Mouse (Mus musculus) monocyte, adult 2 months (primary cell): ENCODE data around the gene Znrd1as.

ENCODE experiments used
- DNase-seq, 2 experiments: peaks; one replicate each; pipeline ENCODE4 v3.0.0; 2022; ENCODE audit warnings: low spot score in 2 of 2, low read depth in 1 of 2

The Znrd1as gene

DNA sequence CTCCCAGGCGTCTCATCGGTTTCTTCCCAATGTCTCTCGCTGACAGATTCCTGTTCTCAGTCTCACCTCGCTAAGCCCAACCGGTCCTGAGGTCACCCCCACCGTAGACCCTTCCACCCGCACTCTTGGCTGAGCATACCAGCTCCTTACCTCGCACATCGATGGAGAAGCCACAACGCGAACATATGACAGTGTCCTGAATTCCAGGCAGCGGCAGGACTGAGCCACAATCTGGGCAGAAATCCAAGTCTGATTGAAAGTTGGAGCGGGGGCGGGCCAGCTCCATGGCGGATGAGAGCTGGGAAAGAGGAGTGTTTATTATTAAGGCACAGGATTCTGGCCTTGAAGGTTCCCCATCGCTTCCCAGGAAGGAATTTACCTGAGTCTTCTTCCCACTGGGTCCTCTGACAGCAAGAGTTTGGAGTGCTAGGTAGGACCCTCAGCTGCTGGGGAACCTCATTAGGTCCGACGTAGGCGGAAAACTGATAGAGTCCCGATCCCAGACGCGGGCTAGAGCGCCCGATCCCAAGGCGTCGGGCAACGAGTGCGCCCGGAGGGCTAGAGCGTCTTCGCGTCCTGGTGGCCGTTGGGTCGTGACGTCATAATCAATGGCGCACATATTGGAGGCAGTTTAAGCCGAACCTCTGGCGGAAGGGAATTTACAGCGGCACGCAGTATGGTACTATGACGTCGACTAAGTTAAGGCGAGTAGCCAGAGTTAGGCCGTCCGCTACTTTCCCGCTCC lies at the start of gene Znrd1as, which contains the start of gene Znrd1:
Znrd1as (plus strand) TSS at position 594 of the 745 bp plus-strand sequence.
Znrd1 (minus strand) TSS at position 561 of the 745 bp plus-strand sequence.
- DNase-seq: peak; percentile 82 to 88

DNA sequence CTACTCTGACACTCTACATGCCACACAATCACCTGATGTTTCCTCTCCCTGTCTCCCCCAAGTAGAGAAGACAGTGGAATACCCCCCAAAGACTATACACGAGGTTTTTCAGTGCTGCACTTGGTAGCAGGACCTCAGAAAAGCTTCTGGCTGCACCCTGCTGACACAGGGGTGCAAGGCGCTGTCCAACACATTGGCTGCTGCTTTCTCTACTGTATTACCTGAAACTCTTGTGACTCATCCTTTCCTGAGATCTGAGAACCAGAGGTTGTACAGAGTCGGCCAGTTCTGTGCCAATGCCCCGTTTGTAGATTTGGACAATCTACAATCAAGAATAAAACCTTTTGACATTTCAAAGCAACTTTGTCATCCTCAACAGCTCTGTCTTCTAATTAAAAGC lies 48.6 kb upstream of the Znrd1as start:
- no peak for DNase-seq

DNA sequence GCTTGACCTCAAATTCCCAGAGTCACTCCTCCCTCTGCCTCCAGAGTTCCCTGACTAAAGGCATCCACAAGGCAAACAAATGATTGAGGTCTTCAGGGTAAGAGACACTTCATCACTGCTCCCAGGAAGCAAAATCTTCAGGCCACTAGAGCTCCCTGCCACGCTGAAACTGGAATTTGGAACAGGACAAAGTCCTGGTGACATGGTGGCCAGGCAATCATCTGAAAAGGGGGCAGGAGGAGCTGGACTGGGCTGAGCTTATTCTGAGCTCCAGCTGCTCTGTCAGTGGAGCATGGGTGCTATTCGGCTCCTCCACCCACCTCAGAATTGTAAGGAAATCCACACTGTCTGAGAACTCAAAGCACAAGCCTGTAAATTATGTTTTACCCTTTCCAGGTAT lies 46.4 kb upstream of the Znrd1as start:
- DNase-seq: no peak

DNA sequence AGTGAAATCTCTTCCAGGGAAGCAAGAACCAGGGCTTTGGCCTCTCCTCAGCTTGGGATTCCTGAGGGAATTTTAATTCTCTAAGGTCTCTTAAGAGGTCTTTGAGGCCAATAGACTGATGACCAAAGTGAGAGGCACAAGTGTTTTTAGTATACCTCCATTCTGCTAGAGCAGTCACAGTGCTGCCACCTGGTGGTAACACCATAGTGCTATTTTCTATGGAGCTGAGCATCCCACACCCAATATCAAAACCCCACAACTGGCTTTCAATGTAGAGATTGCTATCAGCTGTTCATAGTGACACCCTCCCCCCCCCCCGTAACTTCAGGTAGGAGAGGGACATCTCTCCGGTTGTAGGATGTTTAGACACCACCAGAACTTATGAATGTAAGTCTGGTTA lies 44.3 kb upstream of the Znrd1as start:
- peak in 1 of 2 experiments; percentile 19 for DNase-seq

DNA sequence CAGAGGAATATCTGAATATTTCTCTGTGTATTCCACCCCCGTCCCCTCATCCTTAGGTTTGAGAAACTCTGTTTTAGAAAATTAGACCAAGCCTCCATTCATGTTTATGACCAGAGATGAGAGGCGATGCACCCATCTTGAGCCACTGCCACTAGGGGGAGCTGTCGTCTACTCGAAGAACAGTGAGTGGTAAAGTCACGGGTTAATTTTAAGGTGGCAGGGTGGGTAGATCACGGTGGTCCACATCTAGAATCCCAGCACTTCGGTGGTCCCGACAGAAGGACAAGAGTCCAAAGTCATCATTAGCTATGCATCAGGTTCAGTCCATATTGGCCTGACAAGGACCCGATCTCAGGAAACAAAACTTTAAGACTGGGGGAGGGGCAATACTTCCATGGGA lies 43.3 kb upstream of the Znrd1as start:
- DNase-seq: no peak

DNA sequence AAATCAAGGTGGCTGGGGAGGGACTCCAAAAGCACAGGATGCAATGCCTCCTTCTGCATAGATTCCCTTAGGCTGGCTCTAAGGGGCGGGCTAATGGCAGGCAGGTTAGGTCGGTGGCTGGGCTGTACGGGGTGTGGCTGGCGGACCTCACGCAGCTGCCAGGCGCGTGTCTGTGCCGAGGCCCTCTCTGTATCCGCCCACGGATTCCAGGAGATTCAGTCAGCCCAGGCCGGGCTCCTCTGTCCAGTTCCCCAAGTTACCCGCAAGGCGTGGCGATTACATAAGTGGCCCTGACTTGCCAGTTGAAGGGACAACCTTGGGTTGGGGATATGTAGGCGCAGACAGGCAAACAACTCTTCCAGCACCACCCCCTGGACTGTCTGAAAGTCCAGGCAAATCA lies 38.2 kb upstream of the Znrd1as start:
- no peak for DNase-seq

DNA sequence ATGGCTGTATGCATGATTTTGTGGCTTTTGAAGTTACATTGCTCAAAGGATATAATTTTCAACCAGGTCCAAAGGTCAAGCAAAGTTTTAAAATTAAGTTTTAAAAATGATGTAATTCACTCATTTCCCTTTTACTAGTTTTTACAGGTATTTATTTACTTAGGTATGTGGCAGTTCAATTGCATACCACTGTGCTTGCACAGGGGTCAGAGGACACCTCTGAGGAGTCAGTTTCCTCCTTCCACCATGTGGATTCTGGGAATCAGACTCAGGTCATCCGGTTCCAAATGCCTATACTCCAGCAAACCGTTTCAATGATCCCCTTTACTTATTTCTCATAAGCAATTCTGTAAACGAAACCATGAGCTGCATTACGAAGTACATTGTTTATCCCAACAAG lies 35.7 kb upstream of the Znrd1as start:
- no peak for DNase-seq

DNA sequence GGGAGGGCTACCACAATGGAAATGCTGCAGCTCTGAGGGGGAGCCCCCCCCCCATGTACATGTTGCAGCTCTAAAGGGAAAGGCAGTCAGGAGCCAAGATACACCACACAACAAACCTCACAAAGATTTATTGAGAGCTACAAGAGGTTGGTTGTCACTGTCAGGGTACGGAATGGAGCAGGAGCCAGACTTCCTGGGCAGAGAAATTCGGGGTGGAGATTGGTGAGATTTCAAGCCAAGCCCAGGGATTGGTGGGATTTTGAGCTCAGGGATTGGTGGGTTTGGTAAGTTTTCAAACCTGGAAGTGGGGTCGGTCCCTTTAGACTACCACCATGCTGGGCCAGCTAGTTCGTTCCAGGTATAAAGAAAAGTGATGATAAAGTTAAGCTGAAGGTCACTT lies 34.9 kb upstream of the Znrd1as start:
- no peak for DNase-seq

DNA sequence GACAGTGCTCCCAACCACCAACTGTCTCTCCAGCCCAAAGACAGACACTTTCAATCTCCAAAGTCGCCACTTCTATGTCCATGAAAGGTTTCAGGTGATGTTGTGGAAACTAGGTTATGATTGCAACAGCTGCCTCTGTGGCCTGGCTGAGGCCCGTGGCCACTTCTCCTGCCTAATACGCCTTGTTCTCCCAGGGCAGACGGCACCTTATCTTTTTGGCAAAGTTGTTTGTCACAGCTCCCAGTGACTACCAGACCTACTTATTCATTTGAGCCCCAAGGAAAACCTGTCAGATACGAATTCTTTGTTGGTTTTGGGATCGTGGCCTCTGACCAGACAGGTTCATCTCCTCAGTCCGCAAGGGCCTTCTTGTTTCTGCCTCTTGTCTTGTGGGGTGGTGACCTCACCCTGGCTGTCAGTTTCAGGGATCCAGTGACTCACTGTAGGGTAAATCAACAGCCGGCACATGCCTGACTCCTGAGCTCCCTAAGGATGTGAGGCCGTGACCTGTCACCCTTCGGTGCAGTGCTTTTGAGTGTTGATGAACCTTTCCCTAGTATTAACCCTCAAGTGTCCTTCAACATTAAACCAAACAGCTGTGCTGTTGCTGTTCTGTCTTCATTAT lies 30.8 kb upstream of the Znrd1as start:
- DNase-seq: no peak

DNA sequence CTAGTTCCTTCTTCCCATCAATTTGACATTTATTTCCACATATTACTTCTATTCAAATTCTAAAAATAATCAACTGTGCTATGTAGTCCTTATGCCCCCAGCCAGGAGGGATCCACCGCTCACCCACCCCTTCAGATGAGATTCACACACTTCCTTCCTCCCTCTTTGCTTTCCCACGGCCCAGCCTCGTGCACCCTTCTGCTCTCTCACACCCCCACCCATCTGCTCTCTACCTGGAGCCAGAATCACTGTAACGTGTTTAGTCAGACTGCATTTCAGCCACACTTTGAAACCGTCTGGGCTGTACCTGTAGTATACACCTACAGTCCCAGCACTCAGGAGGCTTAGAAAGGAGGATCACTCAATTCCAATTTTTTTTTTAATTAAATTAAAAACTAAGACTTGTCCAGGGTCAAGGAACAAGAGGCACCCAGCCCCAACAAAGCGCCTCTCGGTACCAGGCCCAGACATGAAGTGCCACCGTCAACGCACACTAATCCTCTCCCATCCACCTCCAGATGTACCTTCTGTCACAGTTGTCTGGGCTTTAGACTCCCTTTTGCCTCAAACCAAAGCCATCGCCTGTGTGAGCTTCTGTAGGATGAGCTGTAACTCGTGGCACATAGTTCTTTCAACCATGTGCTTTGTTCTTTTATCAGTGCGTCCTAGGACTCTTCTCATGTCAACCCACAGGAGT lies 29.0 kb upstream of the Znrd1as start:
- no peak for DNase-seq

DNA sequence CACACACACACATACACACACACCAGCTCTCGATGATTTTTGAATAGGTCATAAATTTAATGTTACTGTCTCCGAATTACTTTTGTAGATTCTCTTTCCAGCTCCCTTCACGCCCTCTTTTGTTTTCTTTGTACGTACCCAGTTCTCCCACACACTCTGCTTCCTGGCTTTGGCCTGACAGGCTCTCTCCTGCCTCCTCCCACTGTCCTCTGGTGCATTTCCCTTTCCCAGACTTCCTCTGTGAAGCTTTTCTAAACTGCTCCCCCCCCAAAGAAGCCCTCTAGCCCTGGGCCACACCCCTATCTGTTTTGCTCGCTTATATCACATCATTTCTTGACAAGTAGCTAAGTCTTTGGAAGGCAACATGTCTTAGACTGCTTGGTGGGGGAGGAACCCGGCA lies 28.2 kb upstream of the Znrd1as start:
- no peak for DNase-seq

DNA sequence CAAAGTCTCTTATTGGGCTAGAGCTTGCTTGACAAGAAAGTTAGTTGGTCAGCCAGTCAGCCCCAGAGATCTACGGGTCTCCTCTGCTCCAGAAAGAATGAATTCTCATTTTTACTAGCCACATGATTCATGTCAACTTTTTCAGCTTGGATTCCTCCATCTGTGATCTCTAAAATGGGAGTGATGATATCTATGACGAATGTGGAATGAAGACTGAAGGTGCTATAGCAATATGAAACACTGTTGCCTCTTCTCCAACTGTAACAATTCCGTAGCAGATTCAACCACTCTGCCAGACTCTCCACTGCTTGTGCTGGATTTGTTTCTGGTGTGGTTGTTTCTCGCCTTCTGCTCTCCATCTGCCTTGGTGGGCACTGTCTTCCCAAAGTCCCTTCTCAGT lies 27.3 kb upstream of the Znrd1as start:
- DNase-seq: no peak

DNA sequence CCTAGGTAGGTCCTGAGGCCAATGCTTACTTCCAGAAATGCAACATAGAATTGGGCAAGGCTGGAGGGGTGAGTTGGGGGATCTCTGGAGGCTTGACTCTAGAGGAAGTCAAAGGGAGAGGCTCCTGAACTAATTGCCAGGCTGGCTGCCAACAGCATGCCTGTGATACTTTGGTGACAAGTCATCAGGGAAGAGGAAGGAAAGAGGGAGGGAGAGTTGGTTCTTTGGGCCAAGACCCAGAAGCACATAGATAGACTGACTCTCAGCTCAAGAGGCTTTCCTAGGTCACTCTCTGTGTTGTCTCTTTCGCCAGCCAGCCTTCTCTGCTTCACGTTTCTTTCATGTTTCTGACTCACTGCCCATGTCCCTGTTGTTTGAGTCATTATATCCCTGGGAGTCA lies 26.6 kb upstream of the Znrd1as start:
- no peak for DNase-seq

DNA sequence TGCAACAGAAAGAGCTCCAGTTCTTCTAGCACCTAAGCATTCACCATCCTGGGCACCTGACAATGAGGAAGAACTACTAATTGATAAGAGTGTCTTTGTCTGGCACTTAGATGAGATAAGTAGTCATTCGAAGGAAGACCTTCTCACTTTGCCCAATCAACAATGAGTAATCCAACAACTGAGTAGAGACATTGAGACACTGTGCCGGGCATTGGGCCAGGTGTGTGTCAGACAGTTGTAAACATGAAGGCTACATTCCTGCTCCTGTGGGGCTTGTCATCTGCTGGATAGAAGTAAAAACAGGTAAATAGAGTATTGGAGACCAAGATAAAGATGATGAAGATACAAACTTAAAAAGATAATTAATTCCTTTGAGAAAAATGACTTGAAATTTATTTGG lies 20.3 kb upstream of the Znrd1as start:
- no peak for DNase-seq

DNA sequence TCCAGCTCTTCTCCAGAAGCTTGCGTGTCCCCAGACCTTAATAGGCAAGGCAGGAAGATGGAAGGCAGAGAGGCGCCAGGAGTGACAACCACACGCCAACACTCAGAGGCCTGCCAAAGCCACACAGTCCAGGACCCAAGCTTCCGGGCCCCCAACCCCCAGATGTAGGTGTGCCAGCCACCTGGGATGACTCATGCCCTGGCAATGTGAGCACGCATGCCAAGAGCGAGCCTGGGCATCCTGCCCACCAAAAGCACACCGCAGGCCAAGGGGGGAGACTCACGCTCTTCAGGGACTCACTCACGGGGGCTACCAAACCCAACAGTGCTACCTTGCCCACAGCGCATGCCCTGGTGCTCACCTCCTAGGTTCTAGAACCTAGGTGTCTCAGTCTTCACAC lies 16.0 kb upstream of the Znrd1as start:
- DNase-seq: no peak

DNA sequence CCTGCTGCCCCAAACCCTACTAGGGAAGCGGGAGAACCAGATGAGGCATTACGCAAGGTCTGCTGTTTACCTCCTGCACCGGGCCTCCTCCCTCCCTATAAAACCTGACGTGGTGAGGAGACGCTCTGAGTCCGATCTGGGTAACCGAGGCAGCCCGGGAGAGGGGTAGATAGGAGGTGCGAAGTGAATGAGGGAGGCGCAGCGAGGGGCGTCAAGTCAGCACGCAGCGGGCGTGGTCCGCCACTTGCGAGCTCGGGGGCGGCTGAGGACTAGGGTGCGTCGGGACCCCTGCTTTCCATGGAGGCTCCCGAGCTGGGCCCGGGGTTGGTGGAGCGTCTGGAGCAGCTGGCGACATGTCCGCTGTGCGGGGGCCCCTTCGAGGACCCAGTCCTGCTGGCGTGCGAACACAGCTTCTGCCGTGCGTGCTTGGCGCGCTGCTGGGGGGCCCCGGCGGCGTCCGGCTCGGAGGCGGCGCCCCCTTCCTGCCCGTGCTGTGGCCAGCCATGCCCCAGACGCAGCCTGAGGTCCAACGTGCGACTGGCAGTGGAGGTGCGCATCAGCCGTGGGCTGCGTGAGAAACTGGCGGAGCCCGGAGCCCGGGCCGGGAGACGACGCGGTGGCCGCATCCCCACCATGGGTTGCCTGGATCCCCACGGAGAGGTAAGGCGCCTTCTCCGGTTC lies 15.5 kb upstream of the Znrd1as start, which contains the start of gene Rnf39:
Rnf39 (plus strand) TSS at position 128 of the 681 bp plus-strand sequence.
- no peak for DNase-seq

DNA sequence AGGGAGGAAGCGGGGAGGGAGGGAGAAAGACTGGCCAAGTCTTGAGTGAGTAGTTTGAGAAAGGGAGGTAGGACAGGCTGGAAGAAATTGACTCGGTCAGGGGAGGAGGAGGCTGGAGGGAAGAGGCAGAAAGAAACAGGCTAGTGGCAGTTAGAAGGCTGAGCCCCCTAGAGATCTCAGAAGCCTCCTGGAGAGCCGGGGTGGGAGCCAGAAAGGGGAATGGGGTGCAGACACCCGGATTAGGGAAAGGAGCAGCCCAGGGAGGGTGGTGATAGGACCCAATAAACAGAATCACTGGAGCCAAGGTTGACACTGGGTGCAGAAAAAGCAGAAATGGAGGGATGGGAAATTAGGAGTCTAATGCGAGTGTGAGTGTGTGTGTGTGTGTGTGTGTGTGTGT lies 14.7 kb upstream of the Znrd1as start:
- DNase-seq: no peak

DNA sequence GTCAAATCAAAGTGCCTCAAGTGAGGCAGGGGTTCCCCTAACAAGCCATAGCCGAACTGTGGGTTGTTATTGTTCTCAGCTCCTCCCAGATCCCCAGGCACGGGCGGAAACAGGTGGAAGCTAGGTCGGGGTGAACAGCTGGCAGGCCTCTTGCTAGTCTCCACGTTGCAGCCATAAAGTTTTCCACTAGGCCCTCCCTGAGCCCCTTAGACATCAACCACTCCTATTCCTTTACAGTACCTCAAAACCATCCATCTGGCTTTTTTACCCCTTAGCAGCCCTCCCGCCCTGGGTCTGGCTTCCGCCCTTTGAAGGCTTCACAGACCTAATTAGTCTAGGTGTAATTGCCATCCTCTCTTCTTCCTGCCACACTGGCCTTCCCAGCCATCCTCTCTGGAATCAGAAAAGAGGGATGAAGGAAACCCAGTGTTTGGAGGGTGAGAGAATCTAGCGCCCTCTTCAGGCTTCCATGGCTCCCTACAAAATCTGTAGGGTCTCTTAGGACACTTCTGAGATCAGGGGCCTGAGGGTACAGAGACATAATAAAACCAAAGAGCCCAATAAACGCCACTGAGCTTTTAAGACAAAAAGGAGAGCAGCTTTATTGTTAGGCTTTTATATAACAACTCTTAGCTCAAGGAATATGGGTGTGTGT lies 14.1 kb upstream of the Znrd1as start:
- DNase-seq: no peak

DNA sequence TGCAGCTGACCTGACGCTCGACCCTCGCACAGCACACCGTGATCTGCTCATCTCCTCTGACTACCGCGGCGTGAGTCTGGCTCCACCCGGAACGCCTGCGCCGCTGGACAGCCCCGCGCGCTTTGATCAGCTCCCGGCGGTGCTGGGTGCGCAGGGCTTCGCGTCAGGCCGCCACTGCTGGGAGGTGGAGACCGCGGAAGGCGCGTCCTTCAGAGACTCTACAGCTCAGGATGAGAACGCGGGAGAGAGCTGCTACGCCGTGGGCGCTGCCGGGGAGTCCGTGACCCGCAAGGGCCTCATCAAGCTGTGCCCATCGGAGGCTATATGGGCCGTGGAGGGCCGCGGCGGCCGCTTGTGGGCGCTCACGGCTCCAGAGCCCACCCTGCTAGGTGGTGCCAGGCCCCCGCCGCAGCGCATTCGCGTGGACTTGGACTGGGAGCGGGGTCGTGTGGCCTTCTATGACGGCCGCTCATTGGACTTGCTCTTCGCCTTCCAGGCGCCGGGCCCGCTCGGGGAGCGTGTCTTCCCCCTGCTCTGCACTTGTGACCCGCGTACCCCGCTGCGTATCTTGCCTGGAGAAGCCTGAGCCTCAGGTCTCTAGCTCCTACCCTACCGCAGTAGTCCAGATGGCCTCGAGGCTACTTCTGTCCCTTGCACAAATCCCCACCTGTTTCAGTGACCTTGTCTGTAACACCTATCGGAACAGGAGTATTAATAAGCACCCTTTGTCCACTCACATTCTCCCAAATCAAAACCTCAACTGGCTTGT lies 11.2 kb upstream of the Znrd1as start:
- DNase-seq: no peak

DNA sequence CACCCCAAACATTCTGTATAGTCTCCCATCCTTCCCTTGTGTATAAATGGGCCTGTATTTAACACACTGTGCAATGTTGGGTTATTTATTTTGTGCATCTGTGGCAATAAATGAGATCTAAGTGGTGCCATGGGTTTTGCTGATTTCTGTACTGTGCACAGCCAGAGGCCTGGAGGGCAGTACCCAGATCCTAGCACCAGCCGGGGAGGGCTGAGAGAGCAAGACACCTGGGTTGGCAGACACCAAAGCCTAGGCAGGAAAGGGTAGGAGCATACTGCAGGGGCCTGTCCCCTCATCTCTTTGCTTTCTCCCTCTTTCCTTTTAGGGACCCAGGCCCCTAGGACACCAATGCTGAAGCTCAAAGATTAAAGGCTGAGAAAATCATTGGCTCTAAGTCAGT lies 10.1 kb upstream of the Znrd1as start:
- DNase-seq: no peak
